Mouse (Mus musculus) heart, postnatal 4 days (tissue): ENCODE data around the gene Tagap. TPM values are rescaled to one million over a fixed set of nuclear protein-coding genes. Genes with fewer than 3 reads are reported as not detected.

Experiments used
- total RNA-seq, 2 experiments: library from RNA; stranded (reverse); gene quantifications; 2 replicates each; pipeline ENCODE4 v1.2.3; 2021

Tagap gene
- total RNA-seq, 2 experiments from 2014 or later: 1.9 to 2.5 TPM

Other genes with a start within 250 kb of the Tagap start
- gene Fndc1, start 98.7 kb upstream of the Tagap start, total RNA-seq: 100 to 1,000 TPM in 1 of 2 experiments, 10 to 100 TPM in 1; 96.0 to 105 TPM
- 10 to 100 TPM; 41.3 to 44.9 TPM for gene Rsph3a, start 19.6 kb downstream of the Tagap start, total RNA-seq
- gene Gm49673, start 221.8 kb downstream of the Tagap start, total RNA-seq: under 1 TPM in 1 of 2 experiments, not detected in 1; 0.12 TPM
- gene Rnaset2a, start 222.1 kb downstream of the Tagap start, total RNA-seq: 10 to 100 TPM; 22.8 to 23.0 TPM
- gene Fgfr1op, start 239.5 kb downstream of the Tagap start, total RNA-seq: 10 to 100 TPM; 16.0 to 21.0 TPM